Mouse (Mus musculus) neural tube, embryonic 12.5 days (tissue): ENCODE data around the gene Limch1. TPM values are rescaled to one million over a fixed set of nuclear protein-coding genes. Genes with fewer than 3 reads are reported as not detected.

Source experiments
- ATAC-seq: fragments of 200-750 bp; cut with Nextera tagmentation; 2 replicates; pipeline ENCODE4 v1.8.0; 2017; ENCODE audit warnings: low read depth, mild to moderate bottlenecking, moderate TSS enrichment, moderate library complexity; ENCODE audit not compliant: low FRiP score
- H3K27ac ChIP-seq: fragments of 300-500 bp; sonication (generic); 2 replicates; pipeline ENCODE4 v1.5.1; 2016
- H3K27me3 ChIP-seq: fragments of 300-500 bp; sonication (generic); replicated peaks from 2 replicates; pipeline ENCODE4 v1.6.1; 2016; ENCODE audit warnings: mild to moderate bottlenecking
- H3K36me3 ChIP-seq: fragments of 300-500 bp; sonication (generic); 2 replicates; pipeline ENCODE4 v1.6.1; 2016; ENCODE audit warnings: mild to moderate bottlenecking
- H3K4me1 ChIP-seq: fragments of 300-500 bp; sonication (generic); 2 replicates; pipeline ENCODE4 v1.6.1; 2016
- H3K4me2 ChIP-seq: fragments of 300-500 bp; sonication (generic); replicated peaks from 2 replicates; pipeline ENCODE4 v1.6.1; 2016; ENCODE audit warnings: mild to moderate bottlenecking
- H3K4me3 ChIP-seq: fragments of 300-500 bp; sonication (generic); 2 replicates; pipeline ENCODE4 v1.5.1; 2016
- H3K9ac ChIP-seq: fragments of 300-500 bp; sonication (generic); 2 replicates; pipeline ENCODE4 v1.6.1; 2016; ENCODE audit warnings: mild to moderate bottlenecking
- H3K9me3 ChIP-seq: fragments of 300-500 bp; sonication (generic); 2 replicates; pipeline ENCODE4 v1.6.1; 2016; ENCODE audit warnings: mild to moderate bottlenecking
- WGBS: fragments of 180-500 bp; shearing (Covaris S2); methylation state at CpG from one replicate; pipeline ENCODE4 v1.1.7; 2016; 5-methylcytosine and 5-hydroxymethylcytosine counted together
- polyA plus RNA-seq: library from polyadenylated mRNA; unstranded; fragments of >200 nt; fragmentation: Nextera tagmentation; extraction: Ambion mirVana; gene quantifications from 2 replicates; pipeline ENCODE4 v1.2.1, GENCODE M21; 2016

The Limch1 gene
- polyA plus RNA-seq, 1 experiment from 2014 or later = 59.8 TPM

- 56% methylated on average over 6 of the region's 6 CpGs for WGBS
- Histone ChIP-seq H3K4me3 (no peak overlapping the region), H3K36me3 (no peaks in the 10 kb centered on the region), H3K4me1 (no peaks in the 10 kb centered on the region), H3K27me3 (no peaks in the 10 kb centered on the region), H3K9ac (no peak overlapping the region), H3K4me2 (no peak overlapping the region), H3K27ac (no peak overlapping the region), H3K9me3 (no peaks in the 10 kb centered on the region)
- ATAC-seq = no peak
Observed at GRCm38 (mm10) chr5:66929291-66929690, 183.7 kb downstream of the Limch1 start.

GRCm38 (mm10) chr5:66933134-66933804, 187.6 kb downstream of the Limch1 start:
- no peaks in the 10 kb centered on the region for H3K36me3 ChIP-seq
- no peaks in the 10 kb centered on the region for H3K9me3 ChIP-seq
- H3K27ac ChIP-seq = no peak overlapping the region
- H3K4me3 ChIP-seq = no peak overlapping the region
- no peak overlapping the region for H3K4me2 ChIP-seq
- 63% methylated on average over 10 of the region's 10 CpGs for WGBS
- no peaks in the 10 kb centered on the region for H3K27me3 ChIP-seq
- ATAC-seq = no peak
- no peak overlapping the region for H3K9ac ChIP-seq
- H3K4me1 ChIP-seq = peaks cover 7% of the 10 kb centered on the region; the same call in 1 of the 2 replicates

- H3K9ac ChIP-seq = no peak overlapping the region
- H3K4me1 ChIP-seq = peaks cover 7% of the 10 kb centered on the region; the same call in 1 of the 2 replicates
- H3K4me3 ChIP-seq = no peak overlapping the region
- no peak for ATAC-seq
- H3K36me3 ChIP-seq = no peaks in the 10 kb centered on the region
- no peaks in the 10 kb centered on the region for H3K9me3 ChIP-seq
- WGBS = 84% methylated on average over 3 of the region's 3 CpGs
- H3K27me3 ChIP-seq = no peaks in the 10 kb centered on the region
- H3K27ac ChIP-seq = no peak overlapping the region
- no peak overlapping the region for H3K4me2 ChIP-seq
Observed at GRCm38 (mm10) chr5:66934585-66934984, 189.0 kb downstream of the Limch1 start.

GRCm38 (mm10) chr5:66937376-66937775, 191.7 kb downstream of the Limch1 start:
- no peak for ATAC-seq
- WGBS = 33% methylated on average over 9 of the region's 9 CpGs
- no peak overlapping the region for H3K27ac ChIP-seq

GRCm38 (mm10) chr5:66941710-66942450, 196.3 kb downstream of the Limch1 start:
- no peaks in the 10 kb centered on the region for H3K36me3 ChIP-seq
- H3K4me1 ChIP-seq = peaks cover 15% of the 10 kb centered on the region; the same call in 1 of the 2 replicates
- H3K9ac ChIP-seq = no peak overlapping the region
- no peaks in the 10 kb centered on the region for H3K27me3 ChIP-seq
- no peak for ATAC-seq
- H3K9me3 ChIP-seq = no peaks in the 10 kb centered on the region
- WGBS = 82% methylated on average over 8 of the region's 8 CpGs
- no peak overlapping the region for H3K4me2 ChIP-seq
- no peak overlapping the region for H3K4me3 ChIP-seq
- H3K27ac ChIP-seq = no peak overlapping the region

More at GRCm38 (mm10) chr5:66937376-66937775, 191.7 kb downstream of the Limch1 start:
- H3K4me3 ChIP-seq = no peak overlapping the region
- H3K27me3 ChIP-seq = no peaks in the 10 kb centered on the region
- no peak overlapping the region for H3K4me2 ChIP-seq
- no peaks in the 10 kb centered on the region for H3K36me3 ChIP-seq
- H3K9me3 ChIP-seq = no peaks in the 10 kb centered on the region
- H3K4me1 ChIP-seq = peaks cover 15% of the 10 kb centered on the region; the same call in 1 of the 2 replicates
- no peak overlapping the region for H3K9ac ChIP-seq

- no peaks in the 10 kb centered on the region for H3K9me3 ChIP-seq
- no peaks in the 10 kb centered on the region for H3K36me3 ChIP-seq
- no peak for ATAC-seq
- no peak overlapping the region for H3K9ac ChIP-seq
- WGBS = 92% methylated on average over 2 of the region's 2 CpGs
- no peak overlapping the region for H3K4me3 ChIP-seq
- H3K27ac ChIP-seq = no peak overlapping the region
- no peaks in the 10 kb centered on the region for H3K27me3 ChIP-seq
- no peak overlapping the region for H3K4me2 ChIP-seq
- peaks cover 11% of the 10 kb centered on the region; the same call in 1 of the 2 replicates for H3K4me1 ChIP-seq
Observed at GRCm38 (mm10) chr5:66942922-66943321, 197.3 kb downstream of the Limch1 start.

GRCm38 (mm10) chr5:66943521-66943920, 197.9 kb downstream of the Limch1 start:
- Histone ChIP-seq H3K4me3 (no peak overlapping the region), H3K36me3 (no peaks in the 10 kb centered on the region), H3K9ac (no peak overlapping the region), H3K27me3 (no peaks in the 10 kb centered on the region), H3K4me1 (peaks cover 16% of the 10 kb centered on the region; the same call in 1 of the 2 replicates), H3K4me2 (no peak overlapping the region), H3K9me3 (no peaks in the 10 kb centered on the region), H3K27ac (no peak overlapping the region)
- WGBS = 70% methylated on average over 7 of the region's 7 CpGs
- ATAC-seq = no peak

GRCm38 (mm10) chr5:66947958-66948357, 202.3 kb downstream of the Limch1 start:
- no peaks in the 10 kb centered on the region for H3K27me3 ChIP-seq
- peaks cover 4% of the 10 kb centered on the region for H3K9me3 ChIP-seq
- 72% methylated on average over 6 of the region's 6 CpGs for WGBS
- no peak for ATAC-seq
- no peak overlapping the region for H3K4me3 ChIP-seq
- no peaks in the 10 kb centered on the region for H3K36me3 ChIP-seq
- no peak overlapping the region for H3K4me2 ChIP-seq
- no peak overlapping the region for H3K9ac ChIP-seq
- peaks cover 14% of the 10 kb centered on the region; the same call in 1 of the 2 replicates for H3K4me1 ChIP-seq
- no peak overlapping the region for H3K27ac ChIP-seq

GRCm38 (mm10) chr5:66949098-66949692, 203.6 kb downstream of the Limch1 start:
- H3K9ac ChIP-seq = no peak overlapping the region
- H3K4me1 ChIP-seq = peaks cover 14% of the 10 kb centered on the region; the same call in 1 of the 2 replicates
- H3K27me3 ChIP-seq = no peaks in the 10 kb centered on the region
- H3K4me3 ChIP-seq = no peak overlapping the region
- no peaks in the 10 kb centered on the region for H3K36me3 ChIP-seq
- H3K9me3 ChIP-seq = peaks cover 4% of the 10 kb centered on the region
- H3K4me2 ChIP-seq = no peak overlapping the region
- H3K27ac ChIP-seq = no peak overlapping the region
- WGBS = 65% methylated on average over 8 of the region's 8 CpGs
- ATAC-seq = no peak

- Histone ChIP-seq H3K9ac (no peak overlapping the region), H3K9me3 (peaks cover 4% of the 10 kb centered on the region), H3K36me3 (no peaks in the 10 kb centered on the region), H3K27ac (no peak overlapping the region), H3K27me3 (no peaks in the 10 kb centered on the region), H3K4me3 (no peak overlapping the region), H3K4me2 (no peak overlapping the region), H3K4me1 (peaks cover 9% of the 10 kb centered on the region; the same call in 1 of the 2 replicates)
- ATAC-seq = no peak
- WGBS = 69% methylated on average over 3 of the region's 3 CpGs
Observed at GRCm38 (mm10) chr5:66953375-66953774, 207.7 kb downstream of the Limch1 start.

GRCm38 (mm10) chr5:66953971-66954644, 208.5 kb downstream of the Limch1 start:
- ATAC-seq = no peak
- Histone ChIP-seq H3K27me3 (no peaks in the 10 kb centered on the region), H3K9me3 (peaks cover 4% of the 10 kb centered on the region), H3K9ac (no peak overlapping the region), H3K4me2 (no peak overlapping the region), H3K4me1 (peaks cover 4% of the 10 kb centered on the region; the same call in 1 of the 2 replicates), H3K36me3 (no peaks in the 10 kb centered on the region), H3K27ac (no peak overlapping the region), H3K4me3 (no peak overlapping the region)
- WGBS = 48% methylated on average over 7 of the region's 7 CpGs

- Histone ChIP-seq H3K4me1 (0 out of 2 replicates have a peak, but pooled peaks cover 3% of the 10 kb centered on the region), H3K9ac (no peak overlapping the region), H3K4me3 (no peak overlapping the region), H3K9me3 (peaks cover 4% of the 10 kb centered on the region), H3K4me2 (no peak overlapping the region), H3K27ac (no peak overlapping the region), H3K27me3 (no peaks in the 10 kb centered on the region), H3K36me3 (no peaks in the 10 kb centered on the region)
- 89% methylated on average over 5 of the region's 5 CpGs for WGBS
- no peak for ATAC-seq
Observed at GRCm38 (mm10) chr5:66955245-66955644, 209.6 kb downstream of the Limch1 start.
